Mouse (Mus musculus) cerebellum, postnatal 10 days (tissue): ENCODE measurements at regions not wholly inside any gene's neighbourhood (a gene's known extent, or its start where the extent isn't known, plus 50 kb on each side); places are given as distances from the start of the nearest gene placed in this dataset.
"Not testable (repeated sequence)": the region's sequence is repeated elsewhere in the genome, so short reads cannot be mapped to it uniquely, and the experiment has no call there.

Experiments used
- DNase-seq, 2 experiments: peaks; one replicate each; pipeline ENCODE4 v3.0.0; 2021; ENCODE audit warnings: mixed read lengths in 2 of 2

- DNase-seq: not testable (repeated sequence)
Measured at GRCm38 (mm10) chr12:21784403-21784802, 367.0 kb upstream of the Ywhaq start.

GRCm38 (mm10) chr12:21778717-21779116 lies 361.3 kb upstream of the Ywhaq start:
- not testable (repeated sequence) for DNase-seq

- peak; percentile 5 to 6 for DNase-seq
Measured at GRCm38 (mm10) chr12:21778308-21778707, 360.9 kb upstream of the Ywhaq start.

GRCm38 (mm10) chr12:21767717-21768116 lies 350.3 kb upstream of the Ywhaq start:
- not testable (repeated sequence) for DNase-seq
